Mouse (Mus musculus) left cerebral cortex, postnatal 36 days (tissue): Measurements from ENCODE around the gene Uhrf1bp1. TPM values are rescaled to one million over a fixed set of nuclear protein-coding genes. Genes with fewer than 3 reads are reported as not detected.

Experiments used
- DNase-seq, 2 experiments: peaks; one replicate each; pipeline ENCODE4 v3.0.0; 2021 to 2022; ENCODE audit warnings: low spot score in 2 of 2, mixed read lengths in 1 of 2
- intact Hi-C: fragments of 180-260 bp; cut with DNase I; formaldehyde crosslinking; loops from one replicate; pipeline ENCODE4 v1.15.1; 2025
- total RNA-seq, 2 experiments: library from RNA; stranded (reverse); gene quantifications; 2 replicates each; pipeline ENCODE4 v1.2.3; 2021

Uhrf1bp1 gene
- total RNA-seq, 2 experiments from 2014 or later: 15.7 to 24.8 TPM

GRCm38 (mm10) chr17:27941178-27941577 is 84.9 kb downstream of the Uhrf1bp1 start:
- DNase-seq: no peak
- intact Hi-C loops: no loop called here

GRCm38 (mm10) chr17:27941698-27942097 is 85.5 kb downstream of the Uhrf1bp1 start:
- DNase-seq: no peak
- intact Hi-C loops: no loop called here

GRCm38 (mm10) chr17:27942131-27942530 is 85.9 kb downstream of the Uhrf1bp1 start:
- intact Hi-C loops: no loop called here
- no peak for DNase-seq

- intact Hi-C loops: no loop called here
Measured at GRCm38 (mm10) chr17:27945546-27946216, 89.4 kb downstream of the Uhrf1bp1 start.

GRCm38 (mm10) chr17:27946371-27946770 is 90.1 kb downstream of the Uhrf1bp1 start:
- intact Hi-C loops: no loop called here
- no peak for DNase-seq

More at GRCm38 (mm10) chr17:27945546-27946216, 89.4 kb downstream of the Uhrf1bp1 start:
- DNase-seq: no peak

GRCm38 (mm10) chr17:27947155-27947554 is 90.9 kb downstream of the Uhrf1bp1 start:
- no peak for DNase-seq
- intact Hi-C loops: no loop called here

Other genes with a start within 250 kb of the Uhrf1bp1 start
- gene Nudt3, start 232.9 kb upstream of the Uhrf1bp1 start, total RNA-seq: 100 to 1,000 TPM; 511 to 604 TPM
- not detected for gene RPS10-NUDT3, start 221.2 kb upstream of the Uhrf1bp1 start, total RNA-seq
- 100 to 1,000 TPM; 430 to 478 TPM for gene Rps10, start 219.8 kb upstream of the Uhrf1bp1 start, total RNA-seq
- gene Pacsin1, start 200.9 kb upstream of the Uhrf1bp1 start, total RNA-seq: 100 to 1,000 TPM; 422 to 452 TPM
- under 1 TPM; 0.48 to 0.49 TPM for gene Spdef, start 127.5 kb upstream of the Uhrf1bp1 start, total RNA-seq
- 100 to 1,000 TPM; 205 to 222 TPM for gene D17Wsu92e, start 35.8 kb upstream of the Uhrf1bp1 start, total RNA-seq
- 10 to 100 TPM; 49.7 to 53.0 TPM for gene Snrpc, start 18.3 kb upstream of the Uhrf1bp1 start, total RNA-seq
- gene Anks1, start 52.9 kb downstream of the Uhrf1bp1 start, total RNA-seq: 10 to 100 TPM; 34.5 to 42.3 TPM
- 10 to 100 TPM; 47.2 to 47.7 TPM for gene Taf11, start 53.4 kb downstream of the Uhrf1bp1 start, total RNA-seq
- under 1 TPM; 0.54 to 0.59 TPM for gene Tcp11, start 224.2 kb downstream of the Uhrf1bp1 start, total RNA-seq